Mouse (Mus musculus): Measurements from ENCODE around the gene Phf5a.

Gene Phf5a

DNA sequence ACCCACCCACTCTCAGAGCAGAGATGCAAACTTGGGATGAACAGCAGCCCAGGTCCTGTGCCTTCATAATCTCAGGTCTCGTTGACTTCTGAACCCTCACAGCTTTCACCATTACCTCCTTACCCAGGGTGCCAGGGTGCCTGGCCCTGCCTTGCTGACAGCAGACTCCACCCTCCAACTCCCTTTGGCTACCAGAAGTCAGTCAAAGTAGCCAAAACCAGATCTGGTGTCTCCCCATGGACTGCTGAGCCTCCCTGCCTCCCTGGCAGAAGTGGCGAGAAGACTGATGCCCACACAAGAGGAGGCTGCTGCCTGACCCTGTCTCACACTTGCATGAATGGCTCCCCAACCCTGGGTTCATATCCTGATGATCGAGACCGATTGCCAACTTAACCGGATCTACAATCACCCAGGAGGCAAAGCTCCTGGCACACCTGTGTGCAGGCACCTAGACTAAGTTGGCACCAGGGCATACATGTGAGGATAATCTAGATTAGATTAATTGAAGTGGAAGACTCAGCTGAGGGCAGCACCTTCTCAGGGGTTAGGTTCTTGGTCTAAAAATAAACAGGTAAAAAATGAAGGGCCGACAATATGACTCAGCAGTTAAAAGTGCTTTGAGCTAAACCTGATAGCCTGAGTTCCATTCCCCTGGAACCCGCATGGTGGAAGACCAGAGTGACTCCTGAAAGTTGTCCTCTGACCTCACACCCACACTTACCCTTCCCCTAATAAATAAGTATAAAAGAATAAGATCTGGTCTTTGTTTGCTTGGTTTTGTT, 43.1 kb downstream of the Phf5a start:
- DNase-seq (ENCODE audit: low spot score in 2 of 2): no peak

DNA sequence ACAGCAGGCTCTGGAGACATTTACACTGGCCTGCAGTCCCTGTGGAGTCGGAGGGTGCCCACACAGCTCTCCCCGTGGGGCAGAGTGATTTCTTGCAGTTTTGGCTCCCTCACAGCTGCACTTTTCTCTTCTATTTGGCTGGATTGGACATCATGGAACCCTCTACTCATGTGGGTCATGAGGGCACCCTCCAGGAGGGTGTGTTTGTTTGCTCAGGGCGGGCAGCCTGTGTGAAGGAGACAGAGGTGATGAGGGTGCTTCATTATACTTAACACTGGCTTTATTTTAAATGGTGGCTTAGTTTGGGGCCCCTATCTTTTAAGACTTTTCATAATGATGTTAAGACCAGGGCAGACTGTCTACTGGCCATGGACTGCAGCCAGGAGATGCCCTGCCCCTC, 46.9 kb downstream of the Phf5a start:
- DNase-seq (ENCODE audit: low spot score in 2 of 2): no peak

DNA sequence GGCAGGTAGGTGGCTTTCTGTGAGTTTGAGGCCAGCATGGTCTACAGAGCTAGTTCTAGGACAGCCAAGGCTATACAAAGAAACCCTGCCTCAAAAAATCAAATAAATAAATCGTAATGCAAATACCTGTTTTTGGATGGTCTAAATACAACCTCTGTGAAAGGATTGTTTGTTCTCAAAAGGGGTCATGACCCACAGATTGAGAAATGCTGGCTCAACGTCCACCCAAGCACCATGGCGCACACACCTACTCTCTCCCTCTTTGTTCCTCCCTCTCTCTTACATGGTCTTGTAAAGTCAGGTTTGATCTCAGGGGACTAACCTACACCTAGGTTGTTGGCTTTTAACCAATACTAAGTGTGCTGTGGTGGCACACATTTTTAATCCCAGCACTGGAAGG, 49.1 kb downstream of the Phf5a start:
- no peak for DNase-seq (ENCODE audit: low spot score in 2 of 2)

DNA sequence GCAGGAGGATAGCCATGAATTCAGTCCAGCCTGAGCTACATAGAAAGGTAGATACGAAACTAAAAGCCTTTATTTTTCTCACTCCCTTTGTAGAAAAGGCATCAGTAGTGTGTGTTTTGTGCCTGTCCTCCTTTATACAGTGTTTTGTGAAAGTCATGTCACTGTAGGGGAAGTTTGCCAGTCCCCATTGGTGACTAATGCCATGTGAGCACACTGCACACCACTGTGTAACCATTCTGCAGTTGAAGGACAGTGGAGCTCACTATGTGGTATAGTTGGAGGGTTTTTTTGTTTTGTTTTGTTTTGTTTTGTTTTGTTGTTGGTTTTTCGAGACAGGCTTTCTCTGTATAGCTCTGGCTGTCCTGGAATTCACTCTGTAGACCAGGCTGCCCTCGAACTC, 53.3 kb downstream of the Phf5a start:
- no peak for DNase-seq (ENCODE audit: low spot score in 2 of 2)

DNA sequence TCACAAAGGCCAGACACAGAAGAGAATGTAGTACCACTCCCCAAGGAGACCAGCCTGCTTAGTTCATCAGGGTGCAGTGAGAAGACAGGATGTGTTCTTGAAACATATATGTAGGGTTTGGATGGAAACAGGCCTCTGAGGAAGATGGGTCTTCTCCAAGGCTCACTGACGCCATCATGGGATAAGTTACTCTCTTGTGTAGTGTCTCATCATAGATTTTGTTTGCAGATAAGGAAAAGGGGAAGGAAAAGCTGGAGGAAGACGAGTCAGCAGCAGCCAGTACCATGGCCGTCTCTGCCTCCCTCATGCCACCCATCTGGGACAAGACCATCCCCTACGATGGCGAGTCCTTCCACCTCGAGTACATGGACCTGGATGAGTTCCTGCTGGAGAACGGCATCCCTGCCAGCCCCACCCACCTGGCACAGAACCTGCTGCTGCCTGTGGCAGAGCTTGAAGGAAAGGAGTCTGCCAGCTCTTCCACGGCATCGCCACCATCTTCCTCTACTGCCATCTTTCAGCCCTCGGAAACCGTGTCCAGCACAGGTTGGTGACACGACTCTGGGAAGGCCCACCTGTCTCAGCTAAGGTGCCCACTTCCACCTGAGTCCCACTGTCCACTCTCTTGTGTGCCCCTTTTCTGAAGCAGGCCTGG, 56.9 kb downstream of the Phf5a start:
- DNase-seq (ENCODE audit: low spot score in 2 of 2): no peak

Data from frontal cortex, postnatal 25 days (tissue).